Mouse (Mus musculus): ENCODE measurements around the gene Olfr913. TPM values are rescaled to one million over a fixed set of nuclear protein-coding genes. Genes with fewer than 3 reads are reported as not detected.

Gene Olfr913
- polyA plus RNA-seq (2014; fragmentation: Illumina TruSeq; extraction: RNeasy Lipid Tissue Mini Kit (QIAGEN cat#74804); ENCODE audit: low read depth, low replicate concordance) = not detected

GRCm38 (mm10) chr9:38592459-38592858, at the start of gene Olfr913:
TSS of gene Olfr913 (plus strand) at chr9:38592759.

GRCm38 (mm10) chr9:38579878-38580277, 12.7 kb upstream of the Olfr913 start, which contains the start of gene Olfr912:
TSS of gene Olfr912 (plus strand) at chr9:38580178.

GRCm38 (mm10) chr9:38604802-38605201, 12.2 kb downstream of the Olfr913 start, which contains the start of gene Olfr914:
TSS of gene Olfr914 (plus strand) at chr9:38605102.

Other genes starting within 250 kb of the Olfr913 start
- not detected for gene Olfr898, start 244.3 kb upstream of the Olfr913 start, polyA plus RNA-seq (2014; fragmentation: Illumina TruSeq; extraction: RNeasy Lipid Tissue Mini Kit (QIAGEN cat#74804); ENCODE audit: low read depth, low replicate concordance)
- not detected for gene Olfr250, start 225.9 kb upstream of the Olfr913 start, polyA plus RNA-seq (2014; fragmentation: Illumina TruSeq; extraction: RNeasy Lipid Tissue Mini Kit (QIAGEN cat#74804); ENCODE audit: low read depth, low replicate concordance)
- gene Olfr251, start 215.7 kb upstream of the Olfr913 start, polyA plus RNA-seq (2014; fragmentation: Illumina TruSeq; extraction: RNeasy Lipid Tissue Mini Kit (QIAGEN cat#74804); ENCODE audit: low read depth, low replicate concordance) = not detected
- gene Olfr147, start 191.1 kb upstream of the Olfr913 start, polyA plus RNA-seq (2014; fragmentation: Illumina TruSeq; extraction: RNeasy Lipid Tissue Mini Kit (QIAGEN cat#74804); ENCODE audit: low read depth, low replicate concordance) = not detected
- gene Olfr901, start 163.3 kb upstream of the Olfr913 start, polyA plus RNA-seq (2014; fragmentation: Illumina TruSeq; extraction: RNeasy Lipid Tissue Mini Kit (QIAGEN cat#74804); ENCODE audit: low read depth, low replicate concordance) = not detected
- not detected for gene Olfr902, start 145.1 kb upstream of the Olfr913 start, polyA plus RNA-seq (2014; fragmentation: Illumina TruSeq; extraction: RNeasy Lipid Tissue Mini Kit (QIAGEN cat#74804); ENCODE audit: low read depth, low replicate concordance)
- not detected for gene Olfr904, start 129.6 kb upstream of the Olfr913 start, polyA plus RNA-seq (2014; fragmentation: Illumina TruSeq; extraction: RNeasy Lipid Tissue Mini Kit (QIAGEN cat#74804); ENCODE audit: low read depth, low replicate concordance)
- not detected for gene Olfr905, start 121.7 kb upstream of the Olfr913 start, polyA plus RNA-seq (2014; fragmentation: Illumina TruSeq; extraction: RNeasy Lipid Tissue Mini Kit (QIAGEN cat#74804); ENCODE audit: low read depth, low replicate concordance)
- gene Olfr906, start 105.7 kb upstream of the Olfr913 start, polyA plus RNA-seq (2014; fragmentation: Illumina TruSeq; extraction: RNeasy Lipid Tissue Mini Kit (QIAGEN cat#74804); ENCODE audit: low read depth, low replicate concordance) = not detected
- gene Olfr907, start 97.0 kb upstream of the Olfr913 start, polyA plus RNA-seq (2014; fragmentation: Illumina TruSeq; extraction: RNeasy Lipid Tissue Mini Kit (QIAGEN cat#74804); ENCODE audit: low read depth, low replicate concordance) = not detected
- gene Olfr911-ps1, start 71.2 kb upstream of the Olfr913 start, polyA plus RNA-seq (2014; fragmentation: Illumina TruSeq; extraction: RNeasy Lipid Tissue Mini Kit (QIAGEN cat#74804); ENCODE audit: low read depth, low replicate concordance) = not detected
- not detected for gene Olfr910, start 54.9 kb upstream of the Olfr913 start, polyA plus RNA-seq (2014; fragmentation: Illumina TruSeq; extraction: RNeasy Lipid Tissue Mini Kit (QIAGEN cat#74804); ENCODE audit: low read depth, low replicate concordance)
- gene Olfr912, start 12.6 kb upstream of the Olfr913 start, polyA plus RNA-seq (2014; fragmentation: Illumina TruSeq; extraction: RNeasy Lipid Tissue Mini Kit (QIAGEN cat#74804); ENCODE audit: low read depth, low replicate concordance) = not detected
- gene Olfr914, start 12.3 kb downstream of the Olfr913 start, polyA plus RNA-seq (2014; fragmentation: Illumina TruSeq; extraction: RNeasy Lipid Tissue Mini Kit (QIAGEN cat#74804); ENCODE audit: low read depth, low replicate concordance) = not detected
- gene Olfr916, start 67.1 kb downstream of the Olfr913 start, polyA plus RNA-seq (2014; fragmentation: Illumina TruSeq; extraction: RNeasy Lipid Tissue Mini Kit (QIAGEN cat#74804); ENCODE audit: low read depth, low replicate concordance) = not detected
- gene Olfr917, start 73.1 kb downstream of the Olfr913 start, polyA plus RNA-seq (2014; fragmentation: Illumina TruSeq; extraction: RNeasy Lipid Tissue Mini Kit (QIAGEN cat#74804); ENCODE audit: low read depth, low replicate concordance) = not detected
- gene Olfr918, start 81.8 kb downstream of the Olfr913 start, polyA plus RNA-seq (2014; fragmentation: Illumina TruSeq; extraction: RNeasy Lipid Tissue Mini Kit (QIAGEN cat#74804); ENCODE audit: low read depth, low replicate concordance) = not detected
- gene Olfr919, start 110.9 kb downstream of the Olfr913 start, polyA plus RNA-seq (2014; fragmentation: Illumina TruSeq; extraction: RNeasy Lipid Tissue Mini Kit (QIAGEN cat#74804); ENCODE audit: low read depth, low replicate concordance) = not detected
- 32.5 TPM for gene Vwa5a, start 125.5 kb downstream of the Olfr913 start, polyA plus RNA-seq (2014; fragmentation: Illumina TruSeq; extraction: RNeasy Lipid Tissue Mini Kit (QIAGEN cat#74804); ENCODE audit: low read depth, low replicate concordance)
- gene Olfr920, start 159.5 kb downstream of the Olfr913 start, polyA plus RNA-seq (2014; fragmentation: Illumina TruSeq; extraction: RNeasy Lipid Tissue Mini Kit (QIAGEN cat#74804); ENCODE audit: low read depth, low replicate concordance) = 0.13 TPM
- gene Olfr921, start 180.3 kb downstream of the Olfr913 start, polyA plus RNA-seq (2014; fragmentation: Illumina TruSeq; extraction: RNeasy Lipid Tissue Mini Kit (QIAGEN cat#74804); ENCODE audit: low read depth, low replicate concordance) = not detected
- gene Olfr922, start 221.9 kb downstream of the Olfr913 start, polyA plus RNA-seq (2014; fragmentation: Illumina TruSeq; extraction: RNeasy Lipid Tissue Mini Kit (QIAGEN cat#74804); ENCODE audit: low read depth, low replicate concordance) = not detected
- not detected for gene Olfr923, start 233.8 kb downstream of the Olfr913 start, polyA plus RNA-seq (2014; fragmentation: Illumina TruSeq; extraction: RNeasy Lipid Tissue Mini Kit (QIAGEN cat#74804); ENCODE audit: low read depth, low replicate concordance)